Mouse (Mus musculus): ENCODE data around the gene Tmsb15b2.
"Not testable (repeated sequence)": the region's sequence is repeated elsewhere in the genome, so short reads cannot be mapped to it uniquely, and the experiment has no call there.

DNA sequence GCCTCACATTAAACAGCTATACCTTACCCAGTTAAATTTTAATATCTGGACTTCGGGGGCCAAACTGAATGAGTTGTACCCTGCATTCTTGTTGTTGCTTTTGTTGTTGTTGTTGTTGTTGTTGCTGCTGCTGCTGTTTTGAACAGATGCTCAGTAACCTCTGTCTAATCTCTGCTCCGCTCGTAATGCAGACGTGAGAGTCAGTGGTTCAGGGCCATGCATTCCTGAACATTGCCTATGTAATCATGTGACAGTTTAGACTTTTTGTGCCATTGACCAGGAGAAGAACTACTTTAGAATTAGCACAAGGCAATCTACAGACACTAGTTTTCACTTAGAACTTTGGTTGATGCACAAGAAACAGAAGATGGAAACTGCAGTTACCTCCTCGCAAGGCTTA is 17.0 kb downstream of the Tmsb15b2 start:
- not testable (repeated sequence) for TF ChIP-seq CTCF (IDR thresholded peaks at IDR 0.05; ENCODE audit: low read depth); EP300 (optimal IDR thresholded peaks at IDR 0.05)

Data from stomach, postnatal 0 days (tissue).